Mouse (Mus musculus): ENCODE results near the gene Pcna. TPM values are rescaled to one million over a fixed set of nuclear protein-coding genes. Genes with fewer than 3 reads are reported as not detected.

The Pcna gene
- total RNA-seq, 4 experiments from 2014 or later: 58.8 to 71.5 (median 65.4) TPM

DNA sequence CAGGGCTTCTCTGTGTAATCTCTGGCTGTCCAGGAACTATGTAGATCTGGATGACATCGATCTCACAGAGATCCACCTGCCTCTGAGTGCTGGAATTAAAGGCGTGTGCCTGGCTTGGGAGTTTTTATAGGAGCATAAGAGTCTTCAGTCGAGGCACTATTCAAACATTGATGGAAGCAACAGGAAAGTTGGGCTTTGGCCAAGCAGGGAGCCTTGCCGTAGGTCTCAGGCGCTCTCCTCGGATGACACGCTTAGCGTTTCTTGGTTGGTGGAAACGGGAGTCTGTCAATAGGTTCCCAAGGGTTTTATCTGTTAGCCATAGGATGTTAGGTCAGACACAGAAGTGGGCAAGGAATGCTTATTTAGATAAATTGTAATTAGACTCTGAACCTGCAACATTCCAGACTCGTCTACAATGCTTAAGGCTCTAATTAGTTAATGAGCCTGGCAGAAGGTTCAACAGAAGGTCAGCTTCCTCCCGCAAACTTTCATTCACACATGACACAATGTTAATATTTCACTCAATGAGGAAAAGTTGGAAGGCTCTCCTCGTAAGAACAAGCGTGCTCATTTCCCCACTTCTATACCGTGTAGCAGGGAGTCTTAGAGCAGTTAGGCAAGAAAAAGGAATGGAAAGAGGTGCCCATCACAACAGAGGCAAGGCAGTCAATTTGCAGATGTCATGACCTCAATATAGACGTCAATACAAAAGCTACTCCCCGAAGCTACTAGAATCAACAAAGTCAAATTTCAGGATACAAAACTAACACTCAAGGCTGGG lies 18.9 kb downstream of the Pcna start:
- DNase-seq: no peak

DNA sequence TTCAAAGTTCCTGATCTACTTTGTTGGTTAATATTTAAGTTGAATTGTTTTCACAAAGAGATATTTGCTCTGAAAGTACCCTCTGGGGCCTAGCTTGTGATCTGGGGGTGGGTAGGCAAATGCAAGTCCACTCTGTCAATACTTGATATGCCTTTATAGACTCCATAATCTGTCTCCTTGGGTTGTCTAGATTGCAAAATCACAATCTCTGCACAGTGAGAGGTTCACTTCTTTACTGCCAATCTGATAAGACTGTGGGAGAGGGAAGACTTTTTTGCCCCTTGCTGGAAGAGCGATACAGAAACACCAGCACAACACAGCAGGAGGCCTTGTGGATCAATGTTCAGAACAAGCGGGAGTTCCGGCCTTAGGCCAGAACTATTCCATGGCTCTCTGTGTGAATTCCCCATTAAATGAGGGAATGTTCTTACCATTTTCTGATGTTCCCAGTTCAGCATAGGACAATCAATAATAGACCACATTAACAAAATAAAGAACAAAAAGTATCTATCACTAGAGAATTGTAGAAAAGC lies 20.6 kb downstream of the Pcna start:
- no peak for DNase-seq

DNA sequence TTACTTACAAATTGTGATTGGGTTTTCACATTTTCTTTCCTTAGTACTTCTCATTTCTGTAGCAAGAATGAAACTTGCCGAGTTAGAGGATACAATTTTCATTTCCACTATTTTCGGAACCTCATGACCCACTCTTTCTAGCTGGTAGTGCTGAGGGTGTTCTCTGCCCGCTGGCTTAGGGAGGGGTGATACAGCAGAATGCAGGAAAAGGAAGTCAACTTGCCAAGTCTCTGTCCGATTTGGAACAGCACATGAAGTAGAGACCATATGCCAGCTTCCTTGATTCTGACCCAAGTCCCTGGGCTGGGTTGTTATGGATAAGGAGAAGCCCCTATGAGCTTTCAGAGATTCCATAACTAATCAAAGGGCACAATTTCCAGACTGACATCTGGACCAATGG lies 28.8 kb downstream of the Pcna start:
- DNase-seq: no peak

DNA sequence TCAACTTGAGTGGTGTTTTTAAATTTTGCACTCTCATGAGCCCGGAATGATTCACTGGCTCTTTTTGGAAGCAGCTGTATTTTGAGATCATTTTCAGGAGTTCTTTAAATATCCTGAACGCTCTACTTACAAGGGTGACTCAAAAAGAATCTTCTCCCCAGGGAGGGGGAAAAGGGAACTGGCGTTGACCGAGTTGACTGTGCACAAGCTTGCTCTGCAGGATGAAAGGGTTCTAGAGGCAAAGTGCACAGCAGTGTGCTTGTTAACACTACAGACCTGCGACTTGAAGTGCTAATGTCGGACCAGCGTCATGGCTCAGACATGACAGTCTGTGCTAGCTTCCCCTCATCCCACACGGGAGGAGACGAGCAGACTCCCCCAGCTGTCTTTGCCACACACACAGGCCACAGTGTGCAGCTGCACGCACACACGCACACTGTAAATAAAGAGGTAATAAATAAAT lies 31.5 kb downstream of the Pcna start:
- no peak for DNase-seq

DNA sequence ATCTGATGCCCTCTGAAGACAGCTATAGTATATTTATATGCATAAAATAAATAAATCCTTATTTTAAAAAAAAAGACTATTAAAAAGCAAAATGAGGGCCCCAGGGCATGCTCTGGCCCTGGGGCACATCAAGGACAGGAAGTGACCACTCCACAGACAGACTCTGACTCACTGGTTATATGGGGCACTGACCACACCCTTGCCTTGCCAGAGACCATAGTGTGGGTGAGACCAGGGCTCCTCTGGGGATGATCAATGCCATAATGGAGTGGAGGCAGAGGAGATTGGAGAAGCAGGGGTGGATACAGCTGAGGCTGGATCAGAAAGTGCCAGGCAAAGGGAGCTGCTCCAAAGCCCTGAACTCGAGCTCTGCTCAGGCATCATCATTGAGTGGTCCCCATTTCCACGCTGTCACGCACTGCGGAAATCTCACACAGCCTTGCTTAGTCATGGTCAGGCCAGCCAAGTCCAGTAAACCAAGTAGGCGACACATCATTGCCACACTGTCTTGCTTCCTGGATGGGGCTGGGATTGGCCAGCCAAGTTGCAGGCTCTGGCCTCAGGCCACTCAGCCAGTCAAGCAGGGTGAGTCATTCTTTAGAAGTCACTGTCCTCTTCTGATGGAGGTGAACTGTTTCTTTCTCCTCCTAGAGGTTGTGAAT lies 41.0 kb downstream of the Pcna start:
- peak; percentile 91 for DNase-seq

DNA sequence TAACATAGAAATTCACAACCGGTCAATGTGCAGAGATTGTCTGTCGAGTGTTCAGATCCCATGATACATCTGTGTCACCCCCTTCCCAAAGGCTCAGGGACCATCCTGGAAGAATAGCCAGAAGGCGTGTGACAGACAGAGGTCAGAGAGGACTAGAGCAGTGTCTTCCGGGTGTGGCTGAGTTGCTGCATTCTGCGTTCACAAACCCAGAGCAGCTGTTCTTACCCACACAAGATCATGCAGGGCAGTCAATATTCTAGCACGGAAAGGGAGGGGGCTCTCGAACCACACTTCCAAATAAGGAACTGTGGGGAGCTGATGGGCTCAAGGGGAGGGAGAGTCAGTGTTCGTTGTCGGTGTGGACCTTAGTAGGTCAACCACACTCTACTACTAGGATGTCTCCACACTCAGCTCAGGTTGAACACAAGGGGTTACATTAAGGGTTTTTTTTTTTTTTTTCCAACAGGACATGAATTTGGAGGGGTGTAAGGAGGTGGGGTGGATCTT lies 42.3 kb downstream of the Pcna start:
- DNase-seq: no peak

DNA sequence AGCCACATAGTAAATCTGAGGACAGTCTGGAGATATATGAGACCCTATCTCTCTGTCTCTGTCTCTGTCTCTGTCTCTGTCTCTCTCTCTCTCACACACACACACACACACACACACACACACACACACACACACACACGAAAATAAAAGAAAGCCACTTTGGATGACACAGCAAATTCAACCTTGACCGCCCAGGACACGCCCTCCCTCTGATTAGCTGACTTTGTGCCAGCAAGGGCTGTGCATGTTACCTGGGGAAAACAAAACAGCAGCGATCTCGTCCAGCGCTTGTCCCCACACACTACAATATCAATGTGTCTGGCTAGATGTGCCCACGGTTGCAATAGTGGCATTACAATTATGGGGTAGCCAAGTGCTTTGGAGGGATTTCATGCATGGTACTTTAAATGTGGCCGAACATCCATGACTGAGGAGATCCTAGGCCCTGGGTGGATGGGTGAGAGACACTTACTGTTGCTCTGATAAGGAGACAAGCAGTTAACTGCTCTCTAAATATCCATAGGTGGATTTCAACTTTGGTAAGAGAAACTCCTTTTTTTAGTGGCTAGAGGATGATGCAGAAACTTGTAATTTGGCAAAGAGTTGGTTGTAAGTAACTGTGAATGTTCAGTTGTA lies 44.8 kb downstream of the Pcna start:
- peak; percentile 48 for DNase-seq

DNA sequence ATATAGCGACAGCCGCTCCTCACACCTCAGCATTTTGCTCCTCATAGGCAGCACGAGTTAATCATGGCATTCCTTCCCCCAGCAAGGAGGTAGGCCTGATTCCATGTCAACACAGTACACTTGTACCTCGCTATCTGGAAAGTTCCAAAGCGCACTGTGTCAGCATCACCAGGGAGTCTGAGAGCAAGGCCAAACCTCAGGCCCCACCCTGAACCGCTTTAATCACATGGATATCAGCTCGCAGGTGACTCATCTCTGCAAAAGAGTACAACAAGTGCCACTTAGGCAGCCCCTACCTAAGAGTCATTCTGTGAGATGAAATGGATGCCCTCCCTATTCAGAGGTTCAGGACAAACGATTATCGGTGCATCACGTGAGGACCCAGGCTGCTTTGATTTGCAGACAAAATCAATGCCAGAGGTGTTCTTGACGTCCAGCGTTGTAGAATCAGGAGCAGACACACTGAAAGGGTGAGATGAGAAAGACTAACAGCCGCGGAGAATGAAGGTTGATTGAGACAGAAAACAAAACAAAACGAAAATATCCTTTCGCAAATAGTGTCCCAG lies 46.7 kb downstream of the Pcna start:
- peak; percentile 66 for DNase-seq

DNA sequence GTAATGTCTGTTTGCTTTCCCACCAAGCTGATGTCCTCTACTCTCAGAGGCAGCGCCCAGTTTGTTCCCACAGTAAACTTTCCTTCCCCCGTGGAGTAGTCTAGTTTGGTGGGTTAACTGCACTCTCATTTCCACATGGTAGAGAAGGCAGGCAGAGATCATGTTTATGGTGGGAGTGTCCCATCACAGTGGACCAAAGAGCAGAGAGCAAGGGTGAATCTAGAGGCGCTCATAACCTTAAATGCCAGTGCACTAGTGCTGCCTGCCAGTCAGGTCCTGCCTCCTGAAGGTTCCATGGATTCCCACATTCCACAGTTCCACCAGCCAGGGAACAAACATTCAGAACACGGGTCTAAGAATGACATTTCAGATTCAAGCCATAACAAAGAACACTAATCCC lies 47.6 kb downstream of the Pcna start:
- DNase-seq: no peak

DNA sequence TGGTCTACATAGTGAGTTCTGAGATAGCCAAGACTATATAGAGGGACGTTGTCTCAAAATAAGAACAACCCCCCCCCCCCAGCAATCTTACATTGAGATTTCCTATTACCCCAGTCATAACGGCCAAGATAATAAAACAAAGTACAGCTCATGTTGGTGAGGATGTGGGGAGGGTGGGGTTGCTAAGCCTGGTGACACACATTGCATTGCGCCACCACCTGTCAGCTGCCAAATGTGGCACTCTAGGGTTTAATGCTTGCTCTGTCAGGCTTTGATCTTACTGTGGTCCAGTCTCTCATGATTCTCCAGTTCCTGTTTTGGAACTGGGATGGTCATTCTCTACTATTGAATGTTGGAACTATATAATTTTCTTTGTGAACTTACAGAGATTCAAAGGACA lies 49.3 kb downstream of the Pcna start:
- no peak for DNase-seq

DNA sequence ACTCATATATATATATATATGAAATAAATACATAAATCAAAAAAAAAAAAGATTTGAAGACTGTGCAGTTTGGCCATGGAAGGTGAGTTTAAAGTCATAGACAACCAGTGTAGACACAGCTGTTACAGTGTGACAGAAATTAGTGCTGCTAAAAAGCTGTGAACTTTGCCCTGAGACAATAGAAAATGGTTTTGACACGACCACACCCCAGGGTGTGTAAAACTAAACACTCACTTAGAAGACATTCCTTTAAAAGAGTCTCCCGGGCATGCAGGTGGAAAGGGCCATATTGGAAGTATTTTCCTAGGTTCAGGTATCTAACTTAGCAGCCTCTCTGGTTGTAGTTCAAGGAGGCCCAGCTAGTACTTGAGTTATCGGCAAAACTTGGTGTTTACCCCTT lies 49.9 kb downstream of the Pcna start:
- no peak for DNase-seq

Other genes starting within 250 kb of the Pcna start
- 10 to 100 TPM; 10.2 to 14.5 (median 12.2) TPM for gene Rassf2, start 223.1 kb downstream of the Pcna start, total RNA-seq (2022)
- gene Slc23a2, start 108.2 kb downstream of the Pcna start, total RNA-seq (2022): 100 to 1,000 TPM; 102 to 154 (median 134) TPM
- gene Tmem230, start 5.5 kb downstream of the Pcna start, total RNA-seq (2022): 10 to 100 TPM; 44.1 to 48.7 (median 46.3) TPM
- gene Cds2, start 9.8 kb upstream of the Pcna start, total RNA-seq (2022): 100 to 1,000 TPM in 1 of 4 experiments, 10 to 100 TPM in 3; 73.5 to 114 (median 87.4) TPM
- under 1 TPM in 1 of 4 experiments, not detected in 3; 0.07 TPM for gene Prokr2, start 132.1 kb upstream of the Pcna start, total RNA-seq (2022)